Mouse (Mus musculus) adrenal gland, adult 2 months (tissue): ENCODE measurements around the gene Gm10401. TPM values are rescaled to one million over a fixed set of nuclear protein-coding genes. Genes with fewer than 3 reads are reported as not detected.
A peak's percentile ranks its signal among the peaks of the same experiment; 100 is the strongest.
"Not testable (repeated sequence)": the region's sequence is repeated elsewhere in the genome, so short reads cannot be mapped to it uniquely, and the experiment has no call there.

ENCODE experiments used
- DNase-seq: peaks from one replicate; pipeline ENCODE4 v3.0.0; 2021
- polyA plus RNA-seq: library from polyadenylated mRNA; depleted of rRNA; stranded (reverse); fragments of >200 nt; gene quantifications from 2 replicates; pipeline ENCODE4 v1.2.3, GENCODE M21; 2012
- total RNA-seq, 2 experiments: library from RNA; stranded (reverse); gene quantifications; 2 replicates each; pipeline ENCODE4 v1.2.3; 2021

The Gm10401 gene
- total and polyA plus RNA-seq, 3 experiments, result not detected

- peak; percentile 94 for DNase-seq
These were observed 21.0 kb upstream of the Gm10401 start, which contains the start of gene Acads for GRCm38 (mm10) chr5:115118961-115119570. TSS of gene Acads (minus strand) at chr5:115119346.

- no peak for DNase-seq
These were observed 19.4 kb upstream of the Gm10401 start for GRCm38 (mm10) chr5:115117467-115117866.

GRCm38 (mm10) chr5:115116426-115116825 is 18.3 kb upstream of the Gm10401 start:
- DNase-seq, result no peak

GRCm38 (mm10) chr5:115114501-115114900 is 16.4 kb upstream of the Gm10401 start:
- DNase-seq, result no peak

GRCm38 (mm10) chr5:115113244-115113643 is 15.1 kb upstream of the Gm10401 start:
- DNase-seq, result no peak

- DNase-seq, result no peak
These were observed 13.1 kb upstream of the Gm10401 start for GRCm38 (mm10) chr5:115111156-115111555.

GRCm38 (mm10) chr5:115103253-115103652 is 5.2 kb upstream of the Gm10401 start:
- DNase-seq, result not testable (repeated sequence)

DNA sequence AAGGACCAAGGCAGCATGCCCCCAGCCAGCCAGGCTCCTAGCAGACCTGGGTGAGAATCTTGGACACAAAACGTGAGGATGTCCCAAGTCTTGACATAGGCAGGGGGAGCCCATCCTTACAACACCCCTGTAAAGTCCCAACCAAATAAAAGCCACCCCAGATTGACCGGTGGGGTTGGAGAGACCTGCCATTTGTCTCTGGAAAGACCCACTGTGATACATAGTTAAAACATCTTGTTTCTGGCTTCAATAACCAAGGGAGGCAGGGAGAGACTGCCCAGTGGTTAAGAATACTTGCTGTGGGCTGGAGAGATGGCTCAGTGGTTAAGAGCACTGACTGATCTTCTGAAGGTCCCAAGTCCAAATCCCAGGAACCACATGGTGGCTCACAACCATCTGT is 4.1 kb upstream of the Gm10401 start:
- no peak for DNase-seq

DNA sequence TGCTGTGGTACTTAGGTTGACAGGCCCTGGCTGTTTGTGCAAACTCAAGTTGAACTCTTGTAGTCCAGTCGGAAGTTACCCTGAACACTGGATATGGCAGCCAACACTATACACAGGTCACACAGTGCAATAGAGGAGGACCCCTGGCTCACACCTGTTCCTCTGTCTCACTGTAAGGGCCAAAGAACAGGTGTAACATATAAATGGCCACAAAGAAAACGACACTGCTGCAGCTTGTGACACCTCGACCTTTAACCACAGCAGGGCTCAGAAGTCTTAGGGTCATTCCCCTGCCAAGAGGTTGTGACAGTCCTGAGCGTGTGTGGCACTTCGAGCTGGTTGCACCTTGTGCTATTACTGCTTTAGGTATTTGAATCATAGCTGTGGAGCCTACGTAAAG is 2.4 kb upstream of the Gm10401 start:
- no peak for DNase-seq

DNA sequence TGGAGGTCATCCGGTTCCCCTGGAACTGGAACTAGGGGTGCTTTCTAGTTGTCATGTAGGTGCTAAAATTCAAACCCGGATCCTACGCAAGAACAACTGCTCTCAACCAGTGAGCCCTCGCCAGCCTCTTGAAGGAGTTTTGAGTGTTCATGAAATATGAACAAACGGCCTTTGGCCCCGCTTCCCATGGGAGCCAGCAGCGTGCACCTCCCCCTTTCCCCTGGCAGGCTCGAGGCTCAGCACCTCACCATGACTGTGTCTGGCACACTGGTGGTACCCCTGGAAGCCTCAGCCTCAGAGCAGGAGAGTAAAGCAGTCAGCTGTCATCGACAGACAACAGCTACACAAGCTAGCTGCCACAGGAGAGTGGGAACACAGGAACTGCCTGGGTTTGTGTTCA is 1.9 kb upstream of the Gm10401 start:
- peak; percentile 56 for DNase-seq

GRCm38 (mm10) chr5:115099530-115099929 is 1.4 kb upstream of the Gm10401 start:
- DNase-seq, result no peak

DNA sequence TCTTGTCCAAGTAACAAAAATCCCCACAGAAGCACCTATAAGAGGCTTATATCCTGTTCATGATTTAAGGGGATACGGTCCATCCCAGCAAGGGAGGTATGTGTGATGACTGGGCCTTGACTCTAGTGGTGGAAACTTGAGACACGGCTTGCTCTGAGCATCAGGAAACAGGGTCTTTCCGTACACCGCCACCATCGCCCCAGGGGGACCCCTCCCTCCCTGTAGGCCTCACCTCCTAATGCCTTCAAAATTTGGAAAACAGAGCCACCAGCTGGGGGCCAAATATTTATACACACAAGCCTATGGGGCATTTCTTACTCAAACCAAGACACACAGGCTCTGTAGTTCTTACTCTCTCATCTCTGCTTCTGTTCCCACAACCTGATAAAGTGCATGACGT is 6.3 kb downstream of the Gm10401 start:
- no peak for DNase-seq

- no peak for DNase-seq
These were observed 7.1 kb downstream of the Gm10401 start for GRCm38 (mm10) chr5:115091015-115091414.

DNA sequence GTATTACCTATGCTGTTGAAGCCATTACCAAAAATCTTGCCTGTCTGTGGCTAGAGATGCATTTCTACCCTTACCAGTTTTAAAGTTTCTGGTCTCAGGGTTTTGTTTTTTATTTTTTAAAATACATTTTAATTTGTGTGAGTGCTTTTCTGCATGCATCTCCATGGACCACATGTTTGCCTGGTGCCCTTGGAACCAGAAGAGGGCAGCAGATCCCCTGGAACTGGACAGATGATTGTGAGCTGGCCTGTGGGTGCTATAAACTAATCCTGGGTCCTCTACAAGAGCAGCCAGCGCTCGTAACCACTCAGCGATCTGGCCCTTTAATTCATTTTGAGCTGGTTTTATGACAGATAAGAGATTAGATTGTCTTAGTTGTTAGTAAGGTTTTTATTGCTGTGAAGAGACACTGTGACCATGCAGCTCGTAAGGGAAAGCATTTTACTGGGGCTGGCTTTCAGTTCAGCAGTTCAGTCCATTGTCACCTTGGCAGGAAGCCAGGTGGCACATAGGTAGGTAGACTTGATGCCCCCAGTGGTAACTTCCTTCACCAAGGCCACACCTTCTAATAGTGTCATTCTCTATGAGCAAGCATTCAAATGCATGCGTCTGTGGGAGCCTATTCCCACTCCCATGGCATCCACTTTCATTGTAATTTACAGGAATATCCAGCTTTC is 8.4 kb downstream of the Gm10401 start:
- no peak for DNase-seq

DNA sequence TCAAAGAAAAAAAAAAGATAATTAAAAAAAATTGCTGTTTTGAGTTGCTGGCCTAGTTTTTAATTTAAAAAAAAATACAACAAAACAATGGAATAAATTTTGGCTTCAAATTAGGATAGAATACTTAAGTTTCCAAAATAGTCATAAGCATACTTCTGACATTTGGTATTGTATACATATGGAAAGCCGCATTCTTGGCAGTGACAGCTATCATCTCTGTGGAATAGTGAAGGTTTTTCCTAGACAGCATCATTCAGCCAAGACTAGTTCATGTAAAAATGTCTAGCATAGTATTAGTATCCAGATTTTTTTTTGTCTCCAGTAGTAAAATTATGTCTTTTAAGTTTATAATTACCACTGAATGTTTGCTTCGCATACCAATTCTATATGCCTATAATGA is 12.4 kb downstream of the Gm10401 start:
- no peak for DNase-seq

DNA sequence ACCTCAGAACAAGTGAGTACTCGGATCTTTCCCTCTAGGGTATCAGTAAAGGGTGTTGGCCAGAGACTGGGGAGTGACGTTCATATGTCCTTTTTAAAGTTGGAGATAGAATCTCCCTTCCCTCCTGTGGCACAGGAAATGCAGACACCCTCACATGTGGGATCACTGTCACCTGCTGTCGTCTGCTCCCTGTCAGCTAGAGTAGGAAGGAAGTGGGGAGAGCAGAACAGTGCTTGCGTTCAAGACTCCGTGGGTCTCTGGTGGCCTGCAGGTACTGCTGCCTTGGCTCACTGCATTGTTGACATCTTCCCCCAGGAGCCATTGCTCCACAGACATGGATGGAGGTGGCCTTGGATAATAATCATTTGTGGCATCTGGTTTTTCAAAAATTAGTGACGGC is 14.6 kb downstream of the Gm10401 start:
- no peak for DNase-seq

GRCm38 (mm10) chr5:115081636-115082035 is 16.5 kb downstream of the Gm10401 start:
- no peak for DNase-seq

- peak; percentile 72 for DNase-seq
These were observed 21.8 kb downstream of the Gm10401 start for GRCm38 (mm10) chr5:115076144-115076901.

DNA sequence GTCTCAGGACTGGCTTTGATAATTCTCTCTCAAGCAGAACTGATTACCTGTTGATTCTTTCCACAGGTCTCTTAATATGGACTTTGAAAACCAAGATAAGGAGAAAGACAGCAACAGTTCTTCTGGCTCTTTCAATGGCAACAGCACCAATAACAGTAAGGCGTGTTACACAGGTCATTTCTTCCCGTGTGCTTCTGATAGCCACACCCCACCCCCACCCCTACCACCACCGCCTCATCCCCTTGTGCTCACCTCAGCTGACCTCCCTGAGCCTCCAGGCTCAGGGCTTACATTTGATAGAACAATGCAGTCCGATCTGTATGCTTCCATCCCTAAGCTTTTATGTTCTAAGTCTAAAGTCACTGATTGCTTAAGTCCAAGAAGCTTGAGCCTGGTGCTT is 23.3 kb downstream of the Gm10401 start:
- DNase-seq, result no peak

DNA sequence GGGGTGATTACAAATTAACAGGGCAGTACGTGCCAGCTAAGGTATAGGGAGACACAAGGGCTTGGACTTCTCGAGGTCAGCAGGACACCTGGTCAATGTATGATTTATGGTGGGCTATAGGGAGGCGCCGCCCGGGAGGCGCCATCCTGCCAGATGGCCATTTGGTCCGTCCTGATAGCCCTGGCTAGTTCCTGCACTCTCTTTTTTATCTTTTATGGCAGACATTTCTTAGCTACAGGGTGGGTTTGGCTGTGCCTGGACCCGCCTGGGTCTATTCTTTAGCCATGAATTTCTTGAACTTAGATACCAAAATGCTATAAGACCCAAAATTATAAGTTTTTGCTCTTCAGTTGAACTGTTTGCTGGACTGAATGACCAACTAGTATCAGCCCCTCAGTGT is 24.8 kb downstream of the Gm10401 start:
- DNase-seq, result not testable (repeated sequence)

DNA sequence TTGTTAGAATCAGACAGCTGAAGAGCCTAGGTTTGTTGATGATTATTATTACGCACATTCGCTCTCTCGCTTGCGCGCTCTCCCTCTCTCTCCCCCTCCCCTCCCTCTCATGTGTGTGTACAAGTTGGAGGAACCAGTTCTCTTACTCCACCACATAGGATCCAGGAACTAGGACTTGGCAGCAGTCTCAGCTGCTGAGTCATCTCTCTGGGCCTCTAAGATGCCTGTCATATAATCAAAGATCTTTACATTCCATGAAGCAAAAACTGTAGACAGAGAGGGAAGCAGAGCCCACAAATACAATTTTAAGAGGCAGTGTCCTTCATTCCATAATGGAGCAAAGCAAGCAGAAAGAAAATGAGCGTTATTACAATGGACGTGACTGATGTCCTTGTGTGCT is 26.0 kb downstream of the Gm10401 start:
- peak; percentile 60 for DNase-seq

DNA sequence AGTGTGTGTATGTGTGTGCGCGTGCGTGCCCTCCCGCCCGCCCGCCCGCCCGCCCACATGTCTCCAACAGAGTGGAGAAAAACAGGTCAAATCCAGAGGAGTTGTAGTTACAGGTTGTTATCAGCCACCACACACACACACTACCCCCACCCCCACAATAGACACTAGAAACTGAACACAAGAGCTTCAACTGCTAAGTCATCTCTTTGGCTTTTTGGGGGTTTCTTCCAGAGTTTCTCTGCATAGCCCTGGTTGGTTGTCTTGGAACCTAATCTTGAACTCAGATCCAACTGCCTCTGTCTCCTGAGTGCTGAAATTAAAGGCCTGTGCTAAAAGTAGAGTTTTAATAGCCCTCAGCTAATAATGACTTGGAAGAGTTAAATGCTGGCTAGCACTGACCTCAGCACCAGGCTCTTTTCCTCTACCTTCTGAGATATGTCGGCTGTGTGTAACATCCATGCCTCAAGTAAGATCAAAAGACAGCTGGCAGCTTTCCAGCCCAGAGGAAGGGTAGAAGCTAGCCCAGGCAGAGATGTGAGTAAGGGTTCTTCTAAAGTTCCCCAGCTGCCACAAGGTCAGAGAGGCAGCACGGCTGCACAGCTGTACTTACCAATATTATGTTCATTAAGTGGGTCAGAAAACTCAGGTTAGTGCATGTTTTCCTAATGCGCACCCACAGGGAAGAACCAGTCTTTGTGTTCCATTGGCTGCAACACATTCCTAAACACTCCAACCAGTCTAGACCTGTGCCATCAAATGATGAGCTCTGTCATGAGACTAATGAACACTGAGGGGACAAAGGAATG is 26.8 kb downstream of the Gm10401 start:
- DNase-seq, result peak; percentile 66
